Mouse (Mus musculus): Measurements from ENCODE around the gene Nav1.

Gene Nav1

DNA sequence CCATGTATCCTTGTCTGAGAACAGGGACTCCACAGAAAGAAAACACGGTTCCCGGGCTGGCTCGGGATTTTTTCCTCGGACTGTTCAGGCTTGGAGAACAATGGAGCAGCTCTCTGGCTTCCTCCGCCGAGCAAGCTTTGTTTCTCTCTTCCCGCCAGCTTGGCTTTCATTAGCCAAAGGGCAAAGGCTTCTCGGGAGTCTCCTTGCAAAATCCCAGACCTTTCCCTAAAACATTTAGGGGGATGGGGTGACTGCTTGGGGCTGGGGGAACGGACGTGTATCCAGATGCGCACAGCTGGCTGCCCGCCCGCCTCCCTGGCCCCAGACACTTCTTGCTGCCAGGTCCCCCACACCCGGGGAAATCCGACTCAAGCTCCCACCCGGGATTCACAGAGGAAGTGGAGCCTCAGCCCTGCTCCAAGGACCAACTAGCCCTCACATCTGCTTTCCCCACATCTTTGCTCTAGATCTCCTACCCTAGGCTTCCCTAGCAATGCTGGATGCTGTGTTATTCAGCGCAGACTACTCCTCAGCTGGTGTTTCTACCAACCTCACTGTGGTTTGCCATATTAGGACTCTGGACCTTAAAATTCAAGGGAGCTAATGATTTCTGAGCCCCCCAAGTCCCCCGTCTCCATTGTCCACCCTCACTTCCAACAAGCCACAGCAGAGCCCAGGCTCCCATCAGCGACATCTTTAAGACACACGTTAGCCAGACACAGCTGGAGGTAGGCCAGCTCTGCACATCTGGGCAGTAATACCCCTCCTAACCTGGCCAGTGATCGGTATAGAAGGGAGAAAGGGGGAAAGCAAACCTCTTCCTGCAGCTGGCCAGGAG, 23.2 kb downstream of the Nav1 start:
- in situ Hi-C loops (cut with MboI, MseI) = no loop called here

DNA sequence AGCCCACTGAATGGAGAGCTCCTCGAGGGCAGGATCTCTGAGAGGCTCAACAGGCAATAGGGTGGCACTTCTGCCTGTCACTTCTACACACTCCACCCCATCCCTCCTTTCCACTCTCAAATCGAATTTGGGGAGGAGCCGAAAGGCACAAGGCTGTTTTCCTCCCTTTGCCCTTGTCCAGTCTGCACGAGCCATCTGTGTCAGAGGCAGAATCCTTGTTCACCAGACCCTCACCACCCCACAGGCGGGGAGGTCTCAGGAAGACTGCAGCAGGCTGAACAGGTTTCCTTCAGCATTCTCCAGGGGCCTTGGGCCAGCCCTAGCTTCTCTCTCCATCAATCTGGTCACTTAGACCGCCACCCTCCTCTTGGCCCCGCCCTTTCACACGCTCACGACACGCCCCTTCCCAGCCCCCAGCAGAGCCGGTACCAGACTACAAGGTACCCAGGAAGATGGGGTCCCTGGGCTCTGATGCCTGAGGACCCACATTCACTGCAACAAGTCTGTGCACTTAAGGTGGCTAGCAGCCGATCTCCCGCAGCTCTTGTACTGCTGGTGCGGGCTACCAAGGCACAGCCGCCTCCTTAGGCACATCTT, 23.9 kb downstream of the Nav1 start:
- in situ Hi-C loops (cut with MboI, MseI) = no loop called here

DNA sequence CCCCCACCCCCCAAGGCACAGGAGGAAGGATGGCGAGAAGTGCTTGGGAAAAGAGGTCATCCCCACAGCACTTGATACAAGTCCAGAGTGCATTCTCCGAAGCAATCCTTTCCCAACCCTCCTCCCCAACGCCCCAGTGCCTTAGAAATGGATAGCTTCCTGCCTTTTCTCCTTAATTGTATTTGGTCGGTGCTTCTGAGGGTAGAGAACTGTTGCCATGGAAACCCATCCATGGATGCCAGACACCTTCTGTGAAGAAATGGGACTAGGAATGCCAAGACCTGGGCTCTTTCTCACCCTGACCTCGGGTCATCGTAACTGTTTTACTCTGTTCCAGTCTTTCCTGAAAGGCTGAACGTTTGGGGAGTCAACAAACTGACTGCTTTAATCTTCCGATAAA, 26.1 kb downstream of the Nav1 start:
- in situ Hi-C loops (cut with MboI, MseI) = no loop called here

DNA sequence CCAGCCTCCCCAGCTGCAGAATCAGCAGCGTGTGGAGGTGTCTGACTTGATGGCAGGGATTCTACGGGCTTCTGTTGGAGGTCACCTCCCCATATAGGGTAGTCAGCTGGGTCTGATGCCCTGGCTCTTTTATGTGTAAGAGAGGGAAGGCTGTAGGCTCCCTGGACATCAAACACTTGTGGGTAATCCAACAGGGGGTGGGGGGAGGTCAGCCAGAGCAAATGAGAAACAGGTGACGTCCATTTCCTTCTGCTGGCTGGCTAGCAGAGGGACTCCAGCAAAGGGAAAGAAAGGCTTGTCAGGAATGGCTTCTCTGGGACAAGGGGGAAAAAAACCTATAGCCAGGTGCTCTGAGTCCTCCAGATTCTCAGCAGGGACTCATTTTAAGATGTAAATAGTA, 28.0 kb downstream of the Nav1 start:
- in situ Hi-C loops (cut with MboI, MseI) = no loop called here

DNA sequence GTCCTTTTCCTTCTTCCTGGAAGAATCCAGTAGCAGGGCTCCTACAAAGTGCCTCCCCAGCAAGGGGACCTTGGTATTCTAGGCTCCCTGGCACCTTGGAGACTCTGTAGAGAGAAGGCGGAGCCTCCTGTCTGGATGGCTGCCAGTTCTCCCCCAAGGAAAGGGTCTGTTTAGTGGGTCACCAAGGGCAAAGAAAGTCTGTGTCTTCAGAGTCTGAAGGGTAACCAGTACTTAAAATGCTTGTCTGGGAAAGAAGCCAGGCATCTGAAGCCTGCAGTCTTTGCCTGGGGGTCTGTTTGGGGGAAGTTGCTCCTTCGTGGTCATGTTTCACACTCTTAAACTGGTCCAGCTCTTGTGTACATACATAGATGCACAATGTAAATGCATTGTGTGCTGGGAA, 29.3 kb downstream of the Nav1 start:
- in situ Hi-C loops (cut with MboI, MseI) = no loop called here

DNA sequence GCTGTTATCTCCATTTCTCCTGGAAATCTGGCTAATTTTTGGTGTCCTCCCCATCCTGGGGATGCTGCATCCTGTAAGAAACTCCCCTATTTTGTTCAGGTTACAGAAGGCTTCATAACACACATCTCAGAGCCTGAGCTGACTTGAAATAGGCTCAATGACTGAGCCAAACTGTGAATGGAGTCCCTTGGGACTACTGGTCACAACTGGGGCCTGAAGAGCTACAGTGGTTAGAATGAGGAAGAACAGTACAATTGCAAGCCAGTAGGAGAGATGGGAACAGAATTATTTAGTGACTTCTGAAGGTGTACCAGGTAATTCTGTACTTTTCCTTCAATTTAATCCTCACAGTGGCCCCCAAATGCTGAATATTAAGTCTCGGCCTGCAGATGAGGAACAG, 31.7 kb downstream of the Nav1 start:
- in situ Hi-C loops (cut with MboI, MseI) = no loop called here

DNA sequence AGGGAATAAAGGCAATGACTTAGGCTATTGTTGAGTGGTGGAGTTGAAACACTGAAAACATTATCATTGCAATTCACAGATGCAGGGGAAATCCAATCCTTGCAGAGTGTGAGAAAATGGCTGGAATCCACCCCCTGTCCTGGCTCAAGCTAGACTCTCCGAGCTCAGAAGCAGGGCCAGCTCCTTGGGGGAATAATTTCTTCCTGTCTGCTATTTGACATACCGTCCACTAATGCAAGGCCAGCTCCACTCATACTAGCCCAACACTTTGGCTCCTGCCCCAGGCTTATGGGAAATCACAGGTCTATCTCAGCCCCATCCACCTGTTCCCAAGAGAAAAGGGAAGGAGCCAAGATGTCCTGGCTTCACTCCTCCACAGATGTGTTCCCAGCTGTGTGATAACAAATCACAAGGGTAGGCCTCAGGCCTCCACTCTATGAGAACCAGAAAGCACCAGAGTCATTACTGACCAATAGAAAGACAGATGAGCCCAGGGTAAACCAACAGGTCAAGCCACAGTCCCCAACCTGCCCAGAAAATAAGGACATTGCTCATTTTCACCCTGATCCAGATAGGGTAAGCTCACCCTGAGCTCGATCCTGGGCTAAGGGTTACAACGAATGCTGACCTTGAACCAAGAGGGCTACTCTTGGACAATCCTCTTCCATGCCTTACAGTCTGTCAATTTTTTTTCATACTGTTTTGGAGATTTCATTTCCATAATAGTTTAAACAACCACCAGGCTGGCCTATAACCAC, 32.5 kb downstream of the Nav1 start:
- in situ Hi-C loops (cut with MboI, MseI) = no loop called here

DNA sequence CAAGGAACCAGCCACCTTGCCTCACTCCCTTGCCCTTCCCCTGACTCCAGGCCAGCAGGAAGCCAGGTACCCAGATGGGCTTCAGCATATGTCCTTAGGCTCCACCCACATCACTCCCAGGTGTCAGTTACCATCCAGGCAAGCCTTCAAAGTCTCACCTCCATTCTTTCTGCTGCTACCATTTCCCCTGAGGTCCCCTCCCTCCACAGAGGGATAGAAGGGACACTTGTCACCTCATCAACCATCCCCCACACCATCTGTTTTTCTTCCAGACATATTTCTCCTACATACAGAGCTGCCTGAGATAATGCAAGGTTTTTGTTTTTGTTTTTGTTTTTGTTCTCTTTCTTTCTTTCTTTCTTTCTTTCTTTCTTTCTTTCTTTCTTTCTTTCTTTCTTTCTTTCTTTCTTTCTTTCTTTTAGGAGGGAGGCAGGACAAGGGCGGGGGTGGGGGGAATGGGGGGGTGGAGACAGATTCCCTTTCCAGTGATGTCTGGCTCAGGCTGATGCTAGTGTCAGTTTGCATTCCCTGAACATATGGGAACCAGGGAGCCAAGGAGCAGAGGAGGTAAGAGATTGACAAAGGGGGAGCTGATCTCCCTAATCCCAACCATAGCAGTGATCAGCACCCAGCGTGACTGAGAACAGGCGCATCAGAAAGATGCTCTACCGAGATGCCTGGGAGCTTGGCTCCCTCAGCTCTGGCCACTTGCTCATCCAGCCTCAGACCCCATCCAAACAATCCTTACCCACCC, 34.8 kb downstream of the Nav1 start:
- in situ Hi-C loops (cut with MboI, MseI) = no loop called here

DNA sequence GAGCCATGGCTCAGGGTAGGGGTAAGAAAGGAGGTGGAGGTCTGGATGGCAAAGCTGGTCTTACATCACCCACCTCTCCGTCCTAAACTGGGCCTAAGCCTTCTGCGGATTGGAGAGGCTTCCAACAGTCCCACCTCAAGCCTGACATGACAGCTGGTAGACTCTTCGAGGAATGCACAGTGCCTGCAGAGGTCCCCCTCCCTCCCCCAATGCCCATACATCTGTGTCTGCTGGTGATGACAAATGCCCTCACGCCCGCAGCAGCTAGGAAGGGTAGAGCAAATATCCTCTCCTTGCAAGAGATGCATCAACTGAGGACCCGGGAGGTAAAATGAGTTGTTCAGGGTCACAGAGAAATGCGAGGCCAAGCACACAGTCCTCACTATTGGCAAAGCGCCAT, 39.0 kb downstream of the Nav1 start:
- in situ Hi-C loops (cut with MboI, MseI) = no loop called here

DNA sequence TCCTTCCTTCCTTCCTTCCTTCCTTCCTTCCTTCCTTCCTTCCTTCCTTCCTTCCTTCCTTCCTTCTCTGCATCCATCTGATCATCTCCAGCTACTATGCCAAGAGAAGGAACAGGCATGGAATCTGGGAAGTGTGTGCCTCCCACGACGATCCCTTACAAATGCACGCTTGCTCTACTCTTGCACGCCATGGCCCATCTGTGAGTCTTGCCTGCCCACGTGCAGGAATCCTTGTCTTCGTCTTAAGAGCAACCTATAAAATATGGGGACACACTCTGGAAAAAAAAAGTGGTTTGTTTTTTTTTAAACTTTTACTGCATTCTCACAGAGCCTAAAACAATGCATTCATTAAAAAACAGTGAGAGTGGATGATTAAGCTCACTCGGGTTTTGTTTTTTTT, 40.5 kb downstream of the Nav1 start:
- in situ Hi-C loops (cut with MboI, MseI) = no loop called here

DNA sequence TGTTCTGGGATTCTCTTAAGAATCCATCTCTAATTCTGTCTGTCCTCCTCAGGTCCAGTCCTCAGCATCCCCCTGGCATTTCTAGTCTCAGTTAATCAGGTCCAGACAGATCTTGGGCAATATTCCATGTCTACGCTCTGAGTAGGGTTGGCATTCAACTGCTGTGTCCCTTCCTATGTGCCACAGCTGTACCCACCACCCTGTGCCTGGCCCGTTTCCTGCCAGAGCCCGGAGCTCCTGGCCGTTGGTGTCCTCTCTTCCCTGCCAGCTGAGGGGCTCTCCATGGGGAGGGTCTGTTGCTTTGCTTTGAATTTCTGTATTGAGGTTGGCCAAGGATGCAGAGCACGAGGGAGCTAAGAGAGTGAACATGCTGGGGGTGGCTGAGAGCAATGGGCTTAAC, 41.3 kb downstream of the Nav1 start:
- in situ Hi-C loops (cut with MboI, MseI) = no loop called here

DNA sequence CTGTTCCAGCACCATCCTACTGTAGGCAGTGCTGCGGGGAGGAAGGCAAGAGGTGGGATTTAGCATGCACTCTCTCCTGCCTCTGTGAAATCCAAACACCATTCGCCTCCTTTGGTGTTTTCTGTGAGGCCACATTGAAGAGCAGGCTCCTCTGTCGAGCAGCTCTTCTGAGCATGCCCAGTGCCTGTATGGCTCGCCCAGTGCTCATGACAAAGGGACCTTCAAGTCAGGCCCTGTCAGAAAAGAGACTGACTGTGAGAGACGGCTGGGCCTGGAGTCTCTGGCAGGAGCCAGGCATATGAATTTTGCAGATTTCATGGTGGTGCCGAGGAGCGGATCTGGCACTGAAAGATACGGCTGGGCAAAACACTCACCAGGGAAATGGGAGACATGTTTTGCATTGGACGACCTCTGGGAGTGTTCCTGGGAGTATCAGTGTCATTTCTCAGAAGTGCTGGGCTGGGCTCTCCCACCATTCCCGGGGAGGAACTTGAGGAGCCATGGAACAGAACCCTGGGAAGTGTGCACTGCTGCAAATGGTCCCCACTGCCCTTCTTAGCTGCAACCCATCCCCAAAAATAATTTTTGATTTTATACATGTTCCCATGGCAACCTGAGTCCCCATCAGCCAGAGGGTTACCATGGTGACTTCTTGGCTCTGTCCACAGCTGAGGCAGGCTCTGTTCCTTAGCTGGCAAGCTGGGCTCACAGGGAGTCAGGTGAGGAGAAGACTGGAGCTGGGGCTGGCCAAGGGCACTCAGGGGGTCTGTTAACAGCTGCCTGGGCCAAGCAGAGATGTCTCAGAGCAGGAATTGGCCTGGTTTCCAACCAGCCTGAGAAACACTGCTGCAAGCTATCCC, 42.2 kb downstream of the Nav1 start:
- in situ Hi-C loops (cut with MboI, MseI) = no loop called here

DNA sequence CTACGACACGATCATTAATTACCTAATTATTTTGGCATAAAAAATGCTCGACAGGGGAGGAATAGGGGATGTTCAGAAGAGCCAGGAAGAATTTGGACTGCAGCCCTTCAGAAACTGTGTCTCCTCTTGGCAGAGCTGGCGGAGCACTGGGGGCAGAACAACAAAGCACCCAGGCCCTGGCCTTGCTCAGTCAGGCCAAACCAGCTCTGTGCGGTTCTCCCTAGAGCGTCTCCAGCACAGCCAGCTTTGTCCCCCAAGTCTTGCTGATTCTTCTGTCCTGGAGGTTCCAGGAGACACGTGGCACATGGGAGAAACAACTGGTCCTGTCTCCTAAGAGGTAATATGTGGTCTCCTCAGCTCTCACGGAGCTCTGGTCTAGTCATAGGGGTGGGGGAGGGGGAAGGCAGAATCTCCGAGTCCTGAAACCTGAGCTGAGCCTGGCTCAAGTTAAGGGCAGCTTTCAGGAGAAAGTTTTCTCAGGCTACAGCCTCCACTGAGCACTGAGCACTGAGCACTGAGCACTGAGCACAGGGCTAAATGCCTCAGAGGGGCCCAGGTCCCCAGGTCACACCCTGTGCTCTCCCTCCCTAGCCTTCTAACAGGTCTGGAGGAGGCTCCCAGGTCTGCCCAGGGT, 43.2 kb downstream of the Nav1 start:
- in situ Hi-C loops (cut with MboI, MseI) = no loop called here

DNA sequence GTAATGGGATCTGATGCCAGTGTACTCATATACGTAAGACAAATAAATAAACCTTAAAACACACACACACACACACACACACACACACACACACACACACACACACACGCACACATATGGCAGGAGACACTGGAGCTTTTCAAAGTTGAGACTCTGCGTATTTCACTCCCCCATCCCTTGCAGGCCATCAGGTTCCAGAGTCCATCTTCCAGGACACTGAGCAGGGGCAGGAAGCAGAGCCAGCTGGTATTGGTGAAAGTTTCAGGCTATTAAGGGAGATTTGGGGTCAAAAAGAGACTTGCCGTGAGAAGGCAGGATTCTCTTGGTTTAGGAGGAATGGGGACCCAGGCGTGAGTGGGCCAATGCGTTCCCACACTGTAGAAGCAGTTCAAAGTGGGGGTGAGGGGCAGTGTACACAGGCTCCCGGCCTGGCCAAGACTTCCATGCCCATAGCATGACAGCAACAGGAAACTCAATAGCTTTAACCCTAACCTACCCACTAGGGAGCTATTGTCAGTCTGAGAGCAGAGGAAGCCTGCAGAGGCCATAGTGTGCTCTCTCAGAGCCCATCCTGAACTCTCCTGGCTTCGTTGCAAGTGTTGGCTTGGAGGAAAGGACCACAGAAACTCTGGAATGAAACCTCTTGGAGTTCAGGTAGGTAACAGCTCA, 44.0 kb downstream of the Nav1 start:
- in situ Hi-C loops (cut with MboI, MseI) = no loop called here

DNA sequence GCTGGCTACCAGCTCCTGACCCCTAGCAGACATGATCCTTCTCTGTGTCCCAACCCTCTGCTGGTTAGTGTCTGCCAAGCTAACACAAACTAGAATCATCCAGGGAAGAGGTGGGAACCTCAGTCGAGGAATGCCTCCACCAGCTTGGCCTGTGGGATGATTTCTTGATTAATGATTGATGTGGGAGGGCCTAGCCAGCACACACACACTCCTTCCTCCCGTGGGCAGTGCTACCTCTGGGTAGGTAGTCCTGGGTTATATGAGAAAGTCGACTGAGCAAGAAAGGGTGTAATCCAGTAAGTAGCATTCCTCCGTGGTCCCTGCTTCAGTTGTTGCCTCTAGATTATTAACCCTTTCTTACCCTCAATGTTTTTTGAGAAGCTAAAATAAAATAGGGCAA, 45.0 kb downstream of the Nav1 start:
- in situ Hi-C loops (cut with MboI, MseI) = no loop called here

DNA sequence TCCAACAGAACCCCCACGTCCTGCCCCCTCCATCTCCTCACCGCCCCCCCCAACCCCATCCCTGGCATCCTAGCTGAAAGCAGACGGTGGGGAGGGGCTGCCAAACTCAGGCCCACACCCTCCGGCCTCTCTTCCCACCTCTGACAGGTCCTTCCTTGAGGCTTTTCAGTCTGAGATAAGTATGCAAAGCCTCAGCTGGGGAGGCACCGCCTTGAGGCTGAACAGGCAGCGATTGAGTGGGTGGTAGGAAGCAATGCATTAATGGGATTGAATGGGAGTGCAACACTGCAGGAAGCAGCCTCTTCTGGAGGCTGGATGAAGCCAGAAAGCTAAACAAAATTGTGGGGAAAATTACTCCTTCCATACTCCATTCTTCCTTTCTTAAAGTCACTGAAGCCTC, 45.8 kb downstream of the Nav1 start:
- in situ Hi-C loops (cut with MboI, MseI) = no loop called here

DNA sequence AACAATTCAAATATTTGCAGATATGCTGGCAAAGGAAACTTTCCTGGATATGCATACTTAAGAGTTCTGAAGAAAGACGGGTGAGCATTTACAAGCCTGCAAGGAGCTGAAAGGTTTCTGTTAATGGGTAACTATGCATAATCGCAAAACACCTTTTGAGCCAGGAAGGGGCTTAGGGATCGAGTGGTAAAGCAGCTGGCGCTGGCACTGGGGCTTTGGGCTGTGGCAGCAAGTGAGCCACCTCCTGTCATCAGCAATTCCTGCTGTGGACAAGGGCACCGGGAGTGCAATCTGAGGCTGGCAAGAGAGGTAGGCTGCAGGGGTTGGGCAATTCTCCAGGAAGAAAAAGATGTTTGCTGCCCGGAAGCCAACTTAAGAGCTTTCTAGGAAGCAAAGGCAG, 49.1 kb downstream of the Nav1 start:
- in situ Hi-C loops (cut with MboI, MseI) = no loop called here

DNA sequence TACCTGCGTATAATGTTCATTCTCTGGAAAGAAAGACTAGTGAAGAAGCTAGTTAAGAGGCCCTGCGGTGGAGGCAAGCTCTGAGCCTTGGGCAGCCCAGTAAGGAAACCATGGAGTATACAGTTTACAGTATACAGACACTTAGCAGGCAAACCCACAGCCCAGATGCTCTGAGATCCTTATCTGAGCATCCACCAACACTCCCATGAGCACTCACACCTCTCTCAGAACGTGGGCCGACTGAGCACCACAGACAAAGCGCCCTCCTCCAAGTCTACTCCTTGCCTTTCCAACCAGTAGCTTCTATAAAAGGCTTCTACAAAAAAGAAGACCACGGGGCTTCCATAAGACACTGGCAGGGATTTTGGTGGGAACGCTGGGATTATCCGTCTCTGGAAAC, 51.2 kb downstream of the Nav1 start:
- in situ Hi-C loops (cut with MboI, MseI) = no loop called here

DNA sequence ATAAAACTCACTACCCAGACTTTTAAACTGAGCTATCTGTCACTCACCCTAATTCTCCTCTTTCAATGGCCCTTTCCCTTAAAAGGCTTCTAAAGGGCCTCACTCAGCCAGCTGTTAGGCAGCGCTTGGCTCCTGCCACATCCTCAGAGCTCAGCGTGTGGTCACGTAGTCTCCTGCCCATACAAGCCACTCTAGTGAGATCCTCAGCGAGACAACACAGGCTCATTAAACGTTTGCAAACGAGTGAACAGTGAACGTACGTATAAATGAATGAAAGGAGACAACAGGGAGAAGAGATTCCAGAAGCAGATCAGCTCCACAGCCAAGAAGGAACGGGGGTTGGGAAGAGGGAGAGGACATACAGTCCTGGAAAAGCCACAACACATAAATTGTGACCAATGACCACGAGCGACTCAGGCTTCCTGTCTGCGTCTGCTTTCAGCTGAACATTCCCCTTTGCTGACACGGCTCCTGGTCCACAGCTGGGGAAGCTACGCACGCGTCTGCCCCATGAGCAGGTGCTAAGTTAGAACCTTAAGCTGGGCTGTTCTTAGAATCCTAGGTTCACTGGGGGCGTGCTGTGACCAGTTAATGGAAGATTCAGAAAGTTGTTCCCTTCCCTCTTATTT, 52.3 kb downstream of the Nav1 start:
- in situ Hi-C loops (cut with MboI, MseI) = no loop called here

DNA sequence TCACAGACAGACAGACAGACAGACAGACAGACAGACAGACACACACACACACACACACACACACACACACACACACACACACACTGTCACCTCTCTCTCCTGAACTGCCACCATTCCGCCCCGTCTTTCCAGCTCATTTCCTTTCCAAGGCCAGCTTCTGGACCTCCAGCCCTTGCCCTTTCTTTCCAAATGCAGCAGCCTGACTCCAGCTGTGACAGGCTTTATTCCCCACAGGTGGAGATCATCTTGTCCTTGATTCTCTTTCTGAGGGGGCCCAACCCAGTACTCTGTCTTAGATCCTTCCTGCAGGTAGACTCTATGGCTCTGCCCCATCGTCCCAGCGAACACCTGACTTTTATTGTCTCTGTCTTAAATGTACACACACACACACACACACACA, 53.5 kb downstream of the Nav1 start:
- in situ Hi-C loops (cut with MboI, MseI) = no loop called here

All from T-helper 17 cell (primary cell).